Mouse (Mus musculus): ENCODE measurements at regions not wholly inside any gene's neighbourhood (a gene's known extent, or its start where the extent isn't known, plus 50 kb on each side); places are given as distances from the start of the nearest gene placed in this dataset.
"Not testable (repeated sequence)": the region's sequence is repeated elsewhere in the genome, so short reads cannot be mapped to it uniquely, and the experiment has no call there.

DNA sequence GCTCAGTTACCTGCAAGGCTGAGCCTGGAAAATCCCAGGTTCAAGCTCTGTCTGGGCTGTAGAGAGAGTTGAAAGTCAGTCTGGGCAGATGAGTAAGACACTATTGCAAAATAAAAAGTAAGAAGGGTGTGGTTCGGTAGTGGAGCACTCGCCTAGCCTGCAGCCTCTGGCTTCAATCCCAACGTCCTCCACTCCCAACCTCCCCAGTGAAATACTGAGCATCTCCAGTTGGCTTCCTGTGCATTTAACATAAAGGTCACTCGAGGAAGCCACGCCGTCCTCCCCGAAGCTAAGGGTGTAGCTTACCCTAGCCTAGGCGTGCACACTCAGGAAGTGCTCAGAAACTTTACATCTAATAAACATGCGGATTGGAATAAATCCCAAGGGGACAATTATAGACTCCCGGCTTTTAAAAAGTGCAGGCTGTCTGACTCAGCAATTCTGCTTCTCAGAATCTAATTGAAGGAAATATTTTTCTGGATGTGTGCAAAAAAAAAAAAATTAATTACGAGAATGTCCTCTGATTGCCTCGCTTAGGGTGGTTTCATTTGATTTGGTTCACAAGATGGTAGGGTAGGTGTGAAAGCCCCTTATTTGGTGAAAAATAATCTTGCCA, 137.6 kb upstream of the Rybp start:
- DNase-seq (ENCODE audit: low spot score) = no peak

DNA sequence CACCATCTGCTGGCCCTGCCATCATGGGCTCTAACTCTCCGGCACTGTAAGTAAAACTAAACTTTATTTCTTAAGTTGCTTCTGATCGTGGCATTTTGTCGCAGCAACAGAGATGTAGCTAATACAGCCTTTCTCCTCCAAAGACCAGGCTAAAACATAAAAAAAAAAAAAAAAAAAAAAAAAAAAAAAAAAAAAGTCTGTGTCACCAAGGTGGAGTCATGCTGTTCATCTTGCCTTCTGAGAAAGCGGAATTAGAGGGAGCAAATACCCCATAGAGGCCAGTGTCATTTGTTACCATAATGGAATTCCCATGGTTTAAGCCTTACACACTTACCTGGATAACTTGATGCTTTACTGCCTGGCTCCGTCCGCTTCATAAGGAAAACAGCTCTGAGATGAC, 136.9 kb upstream of the Rybp start:
- no peak for DNase-seq (ENCODE audit: low spot score)

DNA sequence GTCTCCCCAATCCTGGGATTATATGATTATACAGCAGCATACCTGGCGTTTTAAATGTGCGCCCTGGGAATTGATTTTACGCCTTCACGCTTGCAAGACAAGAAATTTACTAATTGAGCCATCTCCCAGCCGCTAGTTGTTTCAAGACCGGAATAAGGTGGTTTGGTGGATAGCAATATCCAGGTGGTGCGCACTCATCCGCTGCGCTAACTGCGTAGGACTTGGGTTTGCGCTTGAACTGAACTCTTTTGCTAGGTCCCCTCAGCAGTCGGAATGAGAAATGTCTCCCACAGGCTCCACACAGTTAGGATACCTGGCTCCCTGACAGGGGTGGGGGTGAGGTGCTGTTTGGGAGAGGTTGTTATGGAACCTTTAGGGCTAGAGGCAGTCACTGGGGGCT, 136.4 kb upstream of the Rybp start:
- DNase-seq (ENCODE audit: low spot score) = no peak

DNA sequence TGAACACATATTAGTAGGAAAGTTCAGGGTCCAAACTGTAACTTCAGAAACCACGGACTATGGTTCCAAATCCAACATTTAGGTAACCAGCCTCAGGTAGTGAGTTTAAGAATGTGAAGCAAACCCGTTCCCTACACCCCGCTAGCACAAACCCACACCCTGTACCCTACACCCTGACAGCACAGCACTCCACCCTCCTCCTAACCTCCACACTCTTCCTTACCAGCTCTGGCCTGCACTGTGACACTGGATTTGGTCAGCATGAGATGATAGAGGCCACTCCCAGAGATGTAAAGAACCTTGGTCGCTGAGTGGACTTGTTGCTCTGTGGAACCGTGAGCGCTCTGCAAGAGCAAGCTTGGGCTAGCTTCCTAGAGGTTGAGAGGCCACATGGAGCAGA, 135.3 kb upstream of the Rybp start:
- DNase-seq (ENCODE audit: low spot score) = no peak

DNA sequence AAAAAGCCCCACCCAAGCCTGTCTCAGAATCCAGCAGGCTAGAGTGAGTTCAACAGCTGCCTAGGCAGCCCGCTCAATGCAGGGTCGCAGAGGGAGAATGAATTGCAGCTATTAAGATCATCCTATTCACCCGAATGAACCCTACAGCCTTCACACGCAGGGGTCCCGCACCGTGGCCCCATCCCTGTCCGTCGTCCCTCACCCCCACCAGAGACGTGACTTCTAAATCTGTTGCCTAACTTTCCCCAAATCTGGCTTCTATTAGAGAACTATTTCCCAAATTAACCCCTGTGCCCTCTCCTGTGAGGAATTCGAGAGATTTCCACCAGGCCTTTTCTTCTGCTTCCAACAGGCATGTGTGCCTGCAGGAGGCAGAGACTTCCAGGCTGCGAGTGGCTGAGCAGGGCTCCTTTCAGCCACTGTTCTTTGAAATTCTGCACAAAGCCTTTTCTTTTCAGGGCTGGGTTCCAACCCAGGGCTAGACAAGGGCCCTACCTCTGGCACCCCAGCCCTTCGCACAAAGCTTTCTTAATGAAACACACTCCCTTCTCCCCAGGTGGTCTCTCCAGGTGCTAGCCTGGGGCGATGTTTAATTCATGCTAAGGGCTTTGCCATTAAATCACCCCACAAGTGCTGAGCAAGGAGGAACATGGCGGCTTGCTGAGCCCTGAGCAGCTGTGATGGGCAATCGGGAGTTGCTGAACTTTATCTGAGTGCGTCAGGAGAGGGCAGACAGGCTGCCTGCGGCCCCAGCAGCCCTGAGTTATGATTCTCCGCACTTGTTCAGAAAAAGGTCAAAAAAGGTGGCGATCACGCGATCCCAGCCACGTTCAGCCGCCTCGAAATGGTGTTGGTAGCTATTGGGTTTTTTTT, 134.7 kb upstream of the Rybp start:
- peak; percentile 25 for DNase-seq (ENCODE audit: low spot score)

DNA sequence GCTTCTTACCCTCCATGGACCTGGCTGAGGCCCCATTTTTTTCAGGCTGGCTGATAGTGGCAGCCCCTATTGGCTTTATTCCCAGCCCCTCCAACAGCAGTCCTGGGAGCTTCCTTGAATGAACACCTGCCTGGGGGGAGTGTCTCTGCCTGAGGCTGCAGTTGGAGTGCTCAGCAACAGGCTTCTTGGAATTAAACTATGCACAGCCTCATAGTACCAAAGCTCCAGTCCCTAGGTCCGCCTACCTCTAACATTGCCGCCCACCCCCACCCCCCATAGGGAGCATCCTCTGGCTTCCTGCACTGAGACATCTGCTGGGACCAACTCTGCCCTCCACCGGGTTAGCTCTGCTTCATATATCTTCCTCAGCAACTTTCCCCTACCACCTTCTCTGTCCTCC, 133.3 kb upstream of the Rybp start:
- no peak for DNase-seq (ENCODE audit: low spot score)

DNA sequence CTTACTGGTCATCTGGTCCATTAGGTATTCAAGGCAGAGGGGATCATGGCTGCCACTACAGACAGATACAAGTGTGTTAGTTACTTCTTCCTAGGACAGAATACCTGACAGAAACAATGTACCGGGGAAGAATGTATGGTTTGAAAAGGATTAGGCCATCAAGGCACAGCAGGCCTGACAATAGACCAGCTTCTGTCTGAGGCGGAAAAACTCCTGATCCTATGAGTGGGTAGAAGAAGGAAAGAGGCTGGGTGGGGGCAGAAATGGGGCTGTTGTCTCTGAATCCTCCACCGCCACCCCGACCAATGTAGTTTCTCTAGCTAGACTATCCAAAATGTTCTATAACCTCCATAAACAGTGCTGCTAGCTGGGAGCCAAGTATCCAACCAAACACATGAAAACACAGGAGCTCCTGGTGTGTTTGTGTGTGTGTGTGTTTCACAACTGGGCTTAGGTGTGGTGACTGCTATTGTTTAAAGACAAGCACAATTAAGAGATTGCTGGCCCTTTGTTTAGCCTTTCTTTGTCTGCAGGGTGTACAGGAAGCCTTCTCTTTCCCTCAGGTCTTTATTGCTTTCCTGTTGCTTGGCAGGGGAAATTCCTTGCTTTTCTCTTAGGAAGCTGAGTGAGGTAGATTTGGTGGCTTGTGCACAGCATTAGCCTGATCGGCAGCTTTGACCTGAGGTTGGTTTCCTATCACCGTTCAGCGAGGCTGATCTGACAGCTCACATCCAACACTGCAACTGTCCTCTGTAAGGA, 132.7 kb upstream of the Rybp start:
- DNase-seq (ENCODE audit: low spot score) = no peak

DNA sequence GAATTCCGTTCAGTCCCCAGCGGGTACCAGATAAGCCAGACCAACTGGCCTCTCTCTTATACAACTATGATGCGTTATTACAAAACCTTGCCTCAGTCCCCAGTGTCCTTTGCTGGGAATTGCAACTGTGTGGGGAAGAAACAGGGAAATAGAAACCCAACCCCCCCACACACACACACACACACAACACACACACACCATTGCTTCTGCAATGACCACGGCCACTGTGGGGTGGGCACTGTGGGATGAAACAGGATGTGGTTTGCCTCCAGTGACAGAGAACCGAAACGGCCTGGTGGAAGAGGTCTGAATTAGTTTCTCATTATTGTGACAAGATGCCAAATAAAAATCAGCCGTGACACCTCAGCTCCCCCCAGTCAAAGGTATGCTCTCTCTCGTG, 128.8 kb upstream of the Rybp start:
- DNase-seq (ENCODE audit: low spot score) = no peak

DNA sequence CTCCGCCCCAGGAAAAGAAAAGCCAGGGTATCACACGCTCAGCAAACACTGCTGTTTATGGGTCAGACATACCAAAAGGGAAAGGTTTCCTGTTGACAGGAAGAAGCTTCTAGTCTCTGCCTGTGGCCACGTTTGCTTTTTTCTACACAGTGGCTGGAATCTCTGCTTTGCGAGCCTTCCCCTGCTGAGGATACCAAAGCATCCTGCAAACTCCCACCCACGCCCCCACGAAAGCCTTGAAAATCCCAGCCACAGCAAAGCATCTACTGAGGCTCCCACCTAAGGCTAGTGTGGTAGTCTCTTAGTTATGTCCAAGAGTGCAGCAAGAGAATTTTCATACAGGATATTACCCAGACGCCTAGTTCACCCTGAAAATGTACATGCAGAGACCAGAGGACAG, 128.2 kb upstream of the Rybp start:
- DNase-seq (ENCODE audit: low spot score) = peak; percentile 48

DNA sequence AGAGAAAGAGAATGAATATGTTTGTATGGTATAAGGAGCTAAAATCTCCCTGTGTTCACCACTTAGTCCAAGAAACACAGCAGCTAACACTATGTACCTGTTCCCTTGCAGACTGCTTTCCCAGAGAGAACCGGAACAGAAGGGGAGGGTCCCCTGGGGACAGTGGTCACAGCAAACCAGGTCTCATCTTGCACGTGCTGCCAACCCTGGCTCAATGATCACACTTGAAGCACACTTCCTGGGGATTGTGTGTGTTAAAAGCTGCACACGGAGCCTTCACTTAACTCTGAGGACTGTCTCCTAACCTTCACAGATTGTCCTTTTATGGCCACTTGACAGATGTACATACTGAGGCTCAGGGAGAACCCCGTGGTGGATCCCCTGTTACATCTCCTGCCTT, 127.6 kb upstream of the Rybp start:
- no peak for DNase-seq (ENCODE audit: low spot score)

DNA sequence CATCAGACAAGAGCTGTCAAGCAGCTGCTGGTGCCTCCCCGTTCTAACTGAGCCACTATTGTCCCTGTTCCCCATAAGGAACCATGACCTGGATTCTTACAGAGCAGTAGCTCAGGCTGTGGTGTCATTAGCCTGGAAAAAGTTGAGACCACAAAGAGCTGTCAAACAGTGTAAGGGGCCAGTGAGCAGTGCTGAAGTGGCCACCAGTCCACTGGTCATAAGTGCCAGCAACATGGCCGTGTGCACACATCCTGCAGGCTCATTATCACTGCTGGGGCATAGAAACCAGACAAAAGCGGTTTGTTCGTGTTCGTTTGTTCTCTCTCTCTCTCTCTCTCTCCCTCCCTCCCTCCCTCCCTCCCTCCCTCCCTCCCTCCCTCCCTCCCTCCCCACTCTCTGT, 125.2 kb upstream of the Rybp start:
- DNase-seq (ENCODE audit: low spot score) = no peak

DNA sequence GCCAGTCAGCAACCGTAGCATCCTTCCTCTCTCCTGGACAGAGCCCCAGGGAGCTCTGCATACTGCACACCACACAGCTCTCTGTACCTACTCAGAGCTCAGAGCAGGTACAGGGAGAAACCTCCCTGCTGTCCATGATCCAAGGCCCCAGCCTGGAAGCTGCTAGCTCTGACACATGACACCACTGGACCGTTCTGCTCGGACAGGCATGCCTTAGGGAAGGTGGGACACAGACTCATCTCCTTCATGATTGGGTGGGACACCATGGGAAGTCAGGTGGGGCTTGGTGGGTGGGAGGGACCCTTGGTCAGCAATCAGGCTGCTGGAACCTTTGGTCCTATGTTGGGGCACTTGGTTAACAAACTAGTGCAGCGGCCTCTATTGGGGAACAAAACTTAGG, 124.7 kb upstream of the Rybp start:
- DNase-seq (ENCODE audit: low spot score) = no peak

DNA sequence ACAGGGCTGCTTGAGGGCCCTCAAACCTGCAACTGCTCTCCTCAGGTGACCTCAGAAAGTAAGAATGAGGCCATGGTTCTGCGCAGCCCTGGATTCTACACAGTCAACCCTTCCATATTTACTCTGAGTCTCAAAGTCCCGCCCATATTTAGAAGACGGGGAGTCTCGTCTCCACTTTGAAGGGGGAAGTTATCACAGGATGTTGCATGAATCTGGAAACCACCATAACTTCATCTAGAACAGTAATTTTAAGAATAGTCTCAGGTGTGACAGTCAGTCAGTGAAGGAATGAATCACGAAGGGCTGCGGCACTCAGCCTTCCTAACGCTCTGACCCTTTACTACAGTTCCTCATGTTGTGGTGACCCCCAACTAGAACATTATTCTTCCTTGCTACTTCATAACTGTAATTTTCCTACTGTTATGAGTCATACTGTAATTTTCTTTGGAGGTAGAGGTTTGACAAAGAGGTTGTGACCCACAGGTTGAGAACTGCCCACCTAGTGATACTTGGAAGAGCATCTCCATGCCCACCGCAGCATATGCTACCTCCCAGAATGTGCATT, 122.9 kb upstream of the Rybp start:
- DNase-seq (ENCODE audit: low spot score) = no peak

DNA sequence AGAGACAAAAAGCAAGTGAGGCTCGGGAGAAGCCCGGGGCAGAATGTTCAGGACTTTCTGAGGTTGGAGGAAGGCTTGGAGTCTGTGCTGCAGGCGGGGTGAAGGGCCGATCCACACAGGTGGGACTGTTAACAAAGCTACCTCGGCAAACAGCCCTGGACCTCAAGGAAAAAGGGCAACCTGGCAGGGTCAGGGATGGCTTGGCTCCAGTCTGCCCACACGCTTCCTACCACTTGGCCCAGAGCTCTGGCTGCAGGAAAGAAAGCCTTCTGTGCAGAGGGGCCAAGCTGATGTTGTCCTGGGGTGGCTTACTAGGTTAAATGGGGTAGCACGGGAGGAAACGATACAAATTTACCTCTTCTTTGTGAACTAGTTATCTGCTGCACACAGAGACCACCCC, 121.5 kb upstream of the Rybp start:
- DNase-seq (ENCODE audit: low spot score) = no peak

DNA sequence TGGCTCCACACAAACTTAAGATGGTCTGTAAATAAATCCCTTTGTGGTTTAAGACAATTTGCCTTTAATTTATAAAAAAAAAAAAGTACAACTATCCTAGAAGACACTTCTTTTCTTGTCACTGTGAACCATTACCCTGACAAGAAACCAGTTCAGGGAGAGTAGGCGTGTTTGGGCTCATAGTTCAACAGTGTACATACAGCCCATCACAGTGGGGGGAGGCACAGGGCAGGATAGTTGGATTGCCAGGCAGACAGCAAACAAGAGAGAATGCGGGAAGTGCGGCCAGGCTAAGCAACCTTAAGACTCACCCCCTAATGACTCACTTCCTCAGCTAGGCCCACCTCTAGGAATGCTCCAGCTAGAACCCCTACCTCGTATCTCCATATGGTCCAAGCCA, 119.2 kb upstream of the Rybp start:
- DNase-seq (ENCODE audit: low spot score) = peak; percentile 21

DNA sequence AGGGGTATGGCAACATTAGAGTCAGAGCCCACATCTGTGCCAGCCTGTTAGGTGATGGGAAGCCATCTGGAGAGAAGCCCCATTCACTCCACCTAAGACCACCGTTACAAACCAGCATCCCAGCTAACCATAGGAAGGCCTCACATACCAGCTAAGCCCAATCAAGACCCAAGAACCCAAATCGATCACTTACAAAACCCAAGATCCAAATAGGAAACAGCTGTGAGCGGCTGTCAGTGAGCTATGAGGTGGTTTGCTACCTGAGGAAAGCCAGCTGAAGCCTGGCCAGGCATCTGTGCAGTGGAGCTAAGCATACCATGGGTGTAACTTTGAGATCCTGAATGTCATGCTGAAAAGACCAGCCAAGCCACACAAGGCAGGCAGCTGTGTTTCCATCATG, 116.9 kb upstream of the Rybp start:
- no peak for DNase-seq (ENCODE audit: low spot score)

DNA sequence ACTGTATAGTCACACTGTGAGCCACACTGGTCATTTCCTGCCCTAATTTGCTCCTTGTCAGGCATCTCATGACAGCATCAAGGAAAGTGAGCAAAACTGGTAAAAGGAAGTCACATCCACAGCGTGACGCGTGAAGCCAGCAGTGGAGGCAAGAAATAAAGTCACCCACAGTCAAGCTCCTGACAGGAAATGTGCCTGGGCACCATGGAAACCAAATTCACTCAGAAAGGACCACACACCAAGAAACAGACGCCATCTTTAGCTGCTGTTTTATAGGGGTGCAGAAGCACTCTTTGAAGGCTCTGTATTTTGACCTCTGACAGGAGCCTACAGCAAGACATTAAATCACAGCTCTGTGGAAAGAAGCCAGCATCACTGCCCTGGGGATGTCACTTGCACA, 115.4 kb upstream of the Rybp start:
- DNase-seq (ENCODE audit: low spot score) = peak; percentile 25

DNA sequence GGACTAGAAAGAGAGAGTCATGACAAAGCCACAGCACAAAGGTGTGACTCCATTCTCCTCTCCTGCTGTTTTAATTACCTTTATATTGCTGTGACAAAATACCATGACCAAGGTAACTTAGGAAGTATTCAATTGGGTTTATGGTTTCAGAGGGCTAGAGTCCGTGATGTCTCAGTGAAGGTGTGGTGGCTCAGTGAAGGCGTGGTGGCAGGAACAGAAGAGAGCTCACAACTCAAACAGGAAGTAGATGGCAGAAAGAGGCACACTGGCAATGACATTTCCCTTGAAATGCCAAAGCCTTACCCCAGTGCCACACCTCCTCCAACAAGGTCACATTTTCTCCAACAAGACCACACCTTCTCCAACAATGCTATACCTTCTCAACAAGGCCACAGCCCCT, 114.4 kb upstream of the Rybp start:
- DNase-seq (ENCODE audit: low spot score) = no peak

DNA sequence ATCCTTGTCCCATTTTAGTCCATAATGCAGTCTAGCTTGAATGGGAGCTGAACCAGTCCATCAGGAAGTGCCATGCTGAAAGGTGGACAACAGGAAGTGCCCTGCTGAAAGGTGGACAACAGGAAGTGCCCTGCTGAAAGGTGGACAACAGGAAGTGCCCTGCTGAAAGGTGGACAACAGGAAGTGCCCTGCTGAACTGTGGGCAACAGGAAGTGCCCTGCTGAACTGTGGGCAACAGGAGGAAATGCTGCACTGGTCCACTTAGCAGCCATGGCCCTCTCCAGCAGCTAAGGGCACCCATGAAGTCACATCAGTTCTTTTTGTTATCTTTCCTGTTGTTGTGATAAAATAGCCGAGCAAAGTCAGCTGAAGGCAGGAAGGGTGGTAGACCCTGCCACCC, 112.1 kb upstream of the Rybp start:
- DNase-seq (ENCODE audit: low spot score) = not testable (repeated sequence)

DNA sequence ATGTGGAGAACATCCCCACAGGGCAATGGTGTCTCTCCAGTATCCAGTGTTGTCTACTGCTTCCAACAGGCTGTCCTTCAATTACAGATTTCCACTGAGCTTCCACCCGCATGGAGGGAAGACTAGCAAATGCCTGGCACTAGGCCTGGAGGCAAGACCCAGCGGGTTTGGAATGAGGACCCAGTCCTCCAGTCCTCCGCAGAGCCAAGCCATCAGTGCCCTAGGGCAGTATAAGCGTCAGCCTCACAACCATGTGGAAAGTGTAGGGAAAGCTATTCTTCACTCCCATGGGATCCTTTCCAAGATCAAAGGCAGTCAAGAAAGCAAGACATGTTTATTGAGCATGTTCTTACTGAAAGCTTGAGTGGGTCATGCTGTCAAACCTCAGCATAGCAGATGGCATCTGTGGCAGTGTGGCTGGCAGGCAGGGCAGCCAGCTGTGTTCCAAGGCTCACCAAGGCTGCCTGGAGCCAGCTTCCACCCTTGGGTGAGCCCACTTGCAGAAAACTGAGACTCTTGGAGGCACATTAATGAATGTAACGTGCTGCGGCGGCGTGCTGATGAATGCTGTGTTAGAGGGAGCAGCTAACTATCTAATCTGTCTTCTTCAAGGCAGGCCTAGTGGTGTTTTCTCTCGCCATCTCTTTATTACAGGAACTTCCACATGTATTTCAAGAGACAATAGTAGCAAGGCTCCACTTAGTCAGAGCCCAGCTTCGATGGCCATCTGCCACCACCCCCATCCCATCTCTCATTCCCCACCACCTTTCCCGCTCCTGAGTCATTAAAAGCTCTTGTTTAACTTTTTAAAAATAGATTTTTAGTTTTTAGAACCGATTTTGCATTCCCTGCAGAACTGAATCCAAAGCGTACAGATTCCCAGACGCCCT, 109.3 kb upstream of the Rybp start:
- no peak for DNase-seq (ENCODE audit: low spot score)

DNA sequence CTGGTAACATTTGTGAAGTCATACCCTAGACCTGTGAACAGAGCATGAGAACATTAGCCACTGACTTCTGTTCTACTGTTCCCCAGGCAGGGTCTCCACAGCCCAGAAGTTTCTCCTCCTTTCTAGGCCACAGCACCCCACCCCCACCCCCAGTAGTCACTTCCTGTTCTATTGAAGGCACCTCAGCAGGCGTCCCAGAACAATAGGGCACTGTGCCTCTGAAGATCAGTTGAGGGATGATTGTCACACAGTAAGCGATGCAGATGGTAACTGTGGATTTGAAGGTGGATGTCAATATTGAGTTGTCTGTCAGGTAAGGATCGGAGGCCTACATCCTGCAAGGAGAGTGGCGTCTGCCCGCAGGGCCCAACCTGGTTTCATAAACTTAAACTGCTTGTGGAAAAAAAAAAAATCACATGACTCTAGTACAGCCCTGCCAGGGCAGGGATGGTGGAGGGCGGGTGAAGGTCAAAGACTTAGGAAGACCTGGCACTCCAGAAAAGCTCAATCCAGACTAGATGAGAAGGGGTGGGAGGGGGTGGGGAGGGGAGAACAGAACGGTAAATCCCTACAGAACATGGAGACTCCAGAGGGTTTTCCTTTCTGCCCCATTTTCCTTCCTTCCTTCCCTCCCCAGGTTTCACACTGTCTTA, 103.1 kb upstream of the Rybp start:
- DNase-seq (ENCODE audit: low spot score) = no peak

Data from yolk sac, embryonic 10.5 days (tissue).